Mouse (Mus musculus): ENCODE measurements around the gene Sesn1. TPM values are rescaled to one million over a fixed set of nuclear protein-coding genes. Genes with fewer than 3 reads are reported as not detected.
"Not testable (repeated sequence)": the region's sequence is repeated elsewhere in the genome, so short reads cannot be mapped to it uniquely, and the experiment has no call there.

Sesn1 gene
- polyA plus RNA-seq, 1 experiment from 2014 or later, result 23.1 TPM

- ATAC-seq (replicated peaks; ENCODE audit: insufficient number of reproducible peaks, low FRiP score, low TSS enrichment), result no peak
- WGBS (ENCODE audit: insufficient replicate concordance), result 84% methylated on average over 8 of the region's 8 CpGs
Observed at GRCm38 (mm10) chr10:41818036-41818732, 8.4 kb downstream of the Sesn1 start.

GRCm38 (mm10) chr10:41818733-41819070 lies 9.0 kb downstream of the Sesn1 start:
- not testable (repeated sequence) for ATAC-seq (replicated peaks; ENCODE audit: insufficient number of reproducible peaks, low FRiP score, low TSS enrichment); H3K9me3 ChIP-seq (replicated peaks; ENCODE audit: control insufficient read depth, low read length); H3K36me3 ChIP-seq (ENCODE audit: control insufficient read depth, insufficient read depth, low read length); H3K27me3 ChIP-seq (ENCODE audit: control insufficient read depth, insufficient read depth, low read length); H3K27ac ChIP-seq (ENCODE audit: low read depth, low read length); H3K4me1 ChIP-seq (ENCODE audit: control insufficient read depth, insufficient read depth, low read length); H3K9ac ChIP-seq (ENCODE audit: low read depth, low read length); H3K4me2 ChIP-seq; H3K4me3 ChIP-seq (ENCODE audit: low read depth, low read length)
- WGBS (ENCODE audit: insufficient replicate concordance), result 86% methylated on average over 6 of the region's 6 CpGs

More at GRCm38 (mm10) chr10:41818036-41818732, 8.4 kb downstream of the Sesn1 start:
- no peak overlapping the region for H3K9ac ChIP-seq (ENCODE audit: low read depth, low read length)
- no peak overlapping the region for H3K27ac ChIP-seq (ENCODE audit: low read depth, low read length)
- H3K27me3 ChIP-seq (ENCODE audit: control insufficient read depth, insufficient read depth, low read length), result no peaks in the 10 kb centered on the region
- no peak overlapping the region for H3K4me3 ChIP-seq (ENCODE audit: low read depth, low read length)
- H3K36me3 ChIP-seq (ENCODE audit: control insufficient read depth, insufficient read depth, low read length), result no peaks in the 10 kb centered on the region
- no peaks in the 10 kb centered on the region for H3K9me3 ChIP-seq (replicated peaks; ENCODE audit: control insufficient read depth, low read length)
- H3K4me1 ChIP-seq (ENCODE audit: control insufficient read depth, insufficient read depth, low read length), result peaks cover 8% of the 10 kb centered on the region
- H3K4me2 ChIP-seq, result no peak overlapping the region

GRCm38 (mm10) chr10:41819307-41819706 lies 9.6 kb downstream of the Sesn1 start:
- Histone ChIP-seq H3K9ac (ENCODE audit: low read depth, low read length) (no peak overlapping the region), H3K9me3 (replicated peaks; ENCODE audit: control insufficient read depth, low read length) (no peaks in the 10 kb centered on the region), H3K27me3 (ENCODE audit: control insufficient read depth, insufficient read depth, low read length) (no peaks in the 10 kb centered on the region), H3K4me3 (ENCODE audit: low read depth, low read length) (no peak overlapping the region), H3K4me2 (no peak overlapping the region), H3K27ac (ENCODE audit: low read depth, low read length) (no peak overlapping the region), H3K4me1 (ENCODE audit: control insufficient read depth, insufficient read depth, low read length) (peaks cover 3% of the 10 kb centered on the region; the same call in 1 of the 2 replicates), H3K36me3 (ENCODE audit: control insufficient read depth, insufficient read depth, low read length) (no peaks in the 10 kb centered on the region)
- ATAC-seq (replicated peaks; ENCODE audit: insufficient number of reproducible peaks, low FRiP score, low TSS enrichment), result no peak
- 83% methylated on average over 3 of the region's 3 CpGs for WGBS (ENCODE audit: insufficient replicate concordance)

GRCm38 (mm10) chr10:41820401-41820800 lies 10.7 kb downstream of the Sesn1 start:
- H3K4me2 ChIP-seq, result no peak overlapping the region
- H3K27me3 ChIP-seq (ENCODE audit: control insufficient read depth, insufficient read depth, low read length), result no peaks in the 10 kb centered on the region
- H3K4me3 ChIP-seq (ENCODE audit: low read depth, low read length), result no peak overlapping the region
- ATAC-seq (replicated peaks; ENCODE audit: insufficient number of reproducible peaks, low FRiP score, low TSS enrichment), result no peak
- no peaks in the 10 kb centered on the region for H3K36me3 ChIP-seq (ENCODE audit: control insufficient read depth, insufficient read depth, low read length)
- no peaks in the 10 kb centered on the region for H3K9me3 ChIP-seq (replicated peaks; ENCODE audit: control insufficient read depth, low read length)
- WGBS (ENCODE audit: insufficient replicate concordance), result 91% methylated on average over 5 of the region's 5 CpGs
- no peak overlapping the region for H3K9ac ChIP-seq (ENCODE audit: low read depth, low read length)
- no peak overlapping the region for H3K27ac ChIP-seq (ENCODE audit: low read depth, low read length)
- H3K4me1 ChIP-seq (ENCODE audit: control insufficient read depth, insufficient read depth, low read length), result peaks cover 3% of the 10 kb centered on the region; the same call in 1 of the 2 replicates

GRCm38 (mm10) chr10:41821171-41821570 lies 11.4 kb downstream of the Sesn1 start:
- Histone ChIP-seq H3K9me3 (replicated peaks; ENCODE audit: control insufficient read depth, low read length) (no peaks in the 10 kb centered on the region), H3K4me3 (ENCODE audit: low read depth, low read length) (no peak overlapping the region), H3K4me2 (no peak overlapping the region), H3K27ac (ENCODE audit: low read depth, low read length) (no peak overlapping the region), H3K4me1 (ENCODE audit: control insufficient read depth, insufficient read depth, low read length) (peaks cover 3% of the 10 kb centered on the region; the same call in 1 of the 2 replicates), H3K36me3 (ENCODE audit: control insufficient read depth, insufficient read depth, low read length) (no peaks in the 10 kb centered on the region), H3K27me3 (ENCODE audit: control insufficient read depth, insufficient read depth, low read length) (no peaks in the 10 kb centered on the region), H3K9ac (ENCODE audit: low read depth, low read length) (no peak overlapping the region)
- 86% methylated on average over 6 of the region's 6 CpGs for WGBS (ENCODE audit: insufficient replicate concordance)
- ATAC-seq (replicated peaks; ENCODE audit: insufficient number of reproducible peaks, low FRiP score, low TSS enrichment), result no peak

GRCm38 (mm10) chr10:41822573-41823281 lies 13.0 kb downstream of the Sesn1 start:
- 79% methylated on average over 5 of the region's 5 CpGs for WGBS (ENCODE audit: insufficient replicate concordance)
- H3K4me2 ChIP-seq, result no peak overlapping the region
- H3K4me3 ChIP-seq (ENCODE audit: low read depth, low read length), result no peak overlapping the region
- no peaks in the 10 kb centered on the region for H3K36me3 ChIP-seq (ENCODE audit: control insufficient read depth, insufficient read depth, low read length)
- no peak for ATAC-seq (replicated peaks; ENCODE audit: insufficient number of reproducible peaks, low FRiP score, low TSS enrichment)
- no peaks in the 10 kb centered on the region for H3K27me3 ChIP-seq (ENCODE audit: control insufficient read depth, insufficient read depth, low read length)
- peaks cover 3% of the 10 kb centered on the region; the same call in 1 of the 2 replicates for H3K4me1 ChIP-seq (ENCODE audit: control insufficient read depth, insufficient read depth, low read length)
- H3K9me3 ChIP-seq (replicated peaks; ENCODE audit: control insufficient read depth, low read length), result no peaks in the 10 kb centered on the region
- no peak overlapping the region for H3K27ac ChIP-seq (ENCODE audit: low read depth, low read length)
- H3K9ac ChIP-seq (ENCODE audit: low read depth, low read length), result no peak overlapping the region

GRCm38 (mm10) chr10:41823282-41823675 lies 13.5 kb downstream of the Sesn1 start:
- not testable (repeated sequence) for H3K4me2 ChIP-seq; H3K27ac ChIP-seq (ENCODE audit: low read depth, low read length); H3K27me3 ChIP-seq (ENCODE audit: control insufficient read depth, insufficient read depth, low read length); ATAC-seq (replicated peaks; ENCODE audit: insufficient number of reproducible peaks, low FRiP score, low TSS enrichment); H3K9ac ChIP-seq (ENCODE audit: low read depth, low read length); H3K9me3 ChIP-seq (replicated peaks; ENCODE audit: control insufficient read depth, low read length); H3K4me3 ChIP-seq (ENCODE audit: low read depth, low read length); H3K36me3 ChIP-seq (ENCODE audit: control insufficient read depth, insufficient read depth, low read length); H3K4me1 ChIP-seq (ENCODE audit: control insufficient read depth, insufficient read depth, low read length)
- WGBS (ENCODE audit: insufficient replicate concordance), result 92% methylated on average over 2 of the region's 4 CpGs

- H3K9ac ChIP-seq (ENCODE audit: low read depth, low read length), result no peak overlapping the region
- peaks cover 8% of the 10 kb centered on the region; the same call in 1 of the 2 replicates for H3K4me1 ChIP-seq (ENCODE audit: control insufficient read depth, insufficient read depth, low read length)
- H3K36me3 ChIP-seq (ENCODE audit: control insufficient read depth, insufficient read depth, low read length), result no peaks in the 10 kb centered on the region
- no peaks in the 10 kb centered on the region for H3K27me3 ChIP-seq (ENCODE audit: control insufficient read depth, insufficient read depth, low read length)
- 40% methylated on average over 4 of the region's 4 CpGs for WGBS (ENCODE audit: insufficient replicate concordance)
- no peaks in the 10 kb centered on the region for H3K9me3 ChIP-seq (replicated peaks; ENCODE audit: control insufficient read depth, low read length)
- ATAC-seq (replicated peaks; ENCODE audit: insufficient number of reproducible peaks, low FRiP score, low TSS enrichment), result no peak
- H3K27ac ChIP-seq (ENCODE audit: low read depth, low read length), result no peak overlapping the region
- H3K4me2 ChIP-seq, result no peak overlapping the region
- H3K4me3 ChIP-seq (ENCODE audit: low read depth, low read length), result no peak overlapping the region
Observed at GRCm38 (mm10) chr10:41823916-41824315, 14.2 kb downstream of the Sesn1 start.
